Mouse (Mus musculus) ES-CJ7 (cell line): ENCODE measurements around the gene Mfsd4b1.
A peak's percentile ranks its signal among the peaks of the same experiment; 100 is the strongest.

Experiments
- DNase-seq: peaks from one replicate; pipeline ENCODE4 v3.0.0; 2011; ENCODE audit warnings: low read depth, low spot score

Gene Mfsd4b1

DNA sequence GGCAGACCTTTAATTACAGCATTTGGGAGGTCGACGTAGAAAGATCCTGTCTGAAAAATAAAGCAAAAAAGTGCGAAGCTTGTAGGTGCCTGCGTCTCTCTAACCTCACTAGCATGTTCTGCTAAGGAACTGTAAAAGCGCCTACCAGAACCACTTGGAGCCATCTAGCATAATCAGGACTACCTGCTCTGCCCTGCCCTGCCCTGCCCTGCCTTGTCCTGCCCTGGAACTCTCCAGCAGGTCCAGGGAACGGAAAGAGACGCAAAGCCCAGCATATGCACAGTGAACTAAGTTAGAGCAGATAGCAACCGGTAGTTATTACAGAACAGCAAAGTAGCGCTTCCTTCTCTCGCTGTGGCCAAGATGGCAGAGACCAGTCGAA, 64.6 kb downstream of the Mfsd4b1 start:
- peak; percentile 7 for DNase-seq

DNA sequence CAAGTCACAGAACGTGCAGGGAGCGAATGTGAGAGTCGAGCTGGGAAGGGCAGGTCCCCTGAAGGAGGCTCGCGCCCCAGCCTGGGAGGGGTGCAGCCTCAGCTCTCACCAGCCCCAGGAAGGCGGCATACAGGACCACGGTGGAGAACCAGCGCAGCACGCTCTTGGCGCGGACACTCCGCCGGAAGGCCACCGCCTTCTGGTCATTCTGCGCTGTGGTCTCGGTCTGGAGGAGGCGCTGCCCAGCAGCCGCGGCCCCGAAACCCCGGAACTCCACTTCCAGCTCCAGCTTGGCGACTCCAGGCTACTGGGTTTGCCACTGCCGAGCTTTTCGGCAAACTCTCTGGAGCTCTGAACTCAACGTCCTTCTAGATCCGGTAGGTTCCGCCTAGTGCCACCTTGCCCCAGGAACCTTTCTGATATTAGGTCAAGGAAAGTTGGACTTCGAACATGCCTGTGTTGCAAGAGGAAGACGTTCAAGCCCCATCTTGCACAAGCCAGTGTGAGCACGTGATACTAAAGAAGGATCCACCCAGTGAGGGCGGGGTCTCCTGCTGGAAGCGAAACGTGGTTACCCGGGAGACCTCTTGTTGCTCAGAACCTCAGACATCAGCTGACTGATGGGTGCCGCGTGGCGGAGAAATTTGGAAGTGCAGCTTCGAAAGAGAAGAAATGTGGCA, 65.2 kb downstream of the Mfsd4b1 start, which contains the start of gene Mfsd4b3:
TSS of gene Mfsd4b3 (minus strand) at position 393 of the 680 bp plus-strand sequence.
- peak; percentile 98 for DNase-seq

GRCm38 (mm10) chr10:39958266-39958665, 66.8 kb downstream of the Mfsd4b1 start:
- no peak for DNase-seq

DNA sequence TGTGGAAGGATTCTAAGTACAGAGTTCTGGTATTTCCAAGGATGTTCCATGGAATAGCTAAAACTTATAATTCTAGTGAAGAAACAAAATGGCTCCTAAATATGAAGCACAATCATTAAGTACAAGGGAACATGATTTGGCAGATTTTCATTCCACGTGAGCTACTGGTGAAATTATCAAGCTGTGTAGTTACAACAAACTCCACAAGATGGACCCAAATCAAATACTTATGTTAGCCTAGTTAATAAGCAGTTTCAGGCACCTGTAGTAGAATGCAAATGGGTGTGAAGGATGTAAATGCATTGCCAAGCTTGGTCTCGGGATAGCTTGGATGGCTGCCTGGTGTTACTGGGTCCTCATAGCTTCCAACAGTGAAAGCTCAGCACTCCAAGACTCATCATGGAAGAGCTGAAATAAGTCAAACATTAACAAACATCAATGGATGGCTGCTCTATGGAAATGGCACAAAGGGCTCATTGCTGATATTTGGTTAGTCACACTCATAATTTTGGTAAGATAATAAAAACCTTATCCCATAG, 68.7 kb downstream of the Mfsd4b1 start:
- DNase-seq, result no peak

DNA sequence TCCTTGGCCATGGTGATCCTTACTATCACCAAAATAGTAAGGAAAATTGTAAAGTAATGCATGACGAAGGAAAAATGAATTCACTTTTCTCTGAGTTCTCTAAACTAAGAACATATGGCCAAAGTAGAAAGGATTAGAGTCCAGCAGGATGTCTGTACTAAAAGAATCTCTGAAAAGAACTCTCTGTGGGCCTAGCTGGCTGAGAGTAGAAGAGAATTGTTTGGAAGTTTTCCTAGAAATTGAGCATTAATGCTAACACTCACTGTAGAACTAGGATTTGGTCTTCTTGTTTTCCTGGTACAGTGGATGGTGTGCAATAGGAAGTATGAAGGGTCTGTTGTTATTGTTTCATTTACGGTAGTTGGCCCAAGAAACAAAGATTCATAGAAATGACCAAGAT, 69.9 kb downstream of the Mfsd4b1 start:
- DNase-seq, result no peak
